Mouse (Mus musculus) c-Kit-positive CD71-positive TER-119-negative erythroid progenitor cells, embryonic 14.5 days (primary cell): ENCODE measurements around the gene Tmem234.

ENCODE experiments used
- DNase-seq: peaks from one replicate; pipeline ENCODE4 v3.0.0-alpha.2; 2013; ENCODE audit warnings: low read depth

Gene Tmem234

GRCm38 (mm10) chr4:129580347-129580746 lies 20.1 kb upstream of the Tmem234 start:
- DNase-seq = no peak

GRCm38 (mm10) chr4:129582251-129582650 lies 18.2 kb upstream of the Tmem234 start:
- no peak for DNase-seq

GRCm38 (mm10) chr4:129584370-129584769 lies 16.1 kb upstream of the Tmem234 start:
- DNase-seq = no peak

- peak; percentile 83 for DNase-seq
These were observed 15.4 kb upstream of the Tmem234 start for GRCm38 (mm10) chr4:129584884-129585608.

DNA sequence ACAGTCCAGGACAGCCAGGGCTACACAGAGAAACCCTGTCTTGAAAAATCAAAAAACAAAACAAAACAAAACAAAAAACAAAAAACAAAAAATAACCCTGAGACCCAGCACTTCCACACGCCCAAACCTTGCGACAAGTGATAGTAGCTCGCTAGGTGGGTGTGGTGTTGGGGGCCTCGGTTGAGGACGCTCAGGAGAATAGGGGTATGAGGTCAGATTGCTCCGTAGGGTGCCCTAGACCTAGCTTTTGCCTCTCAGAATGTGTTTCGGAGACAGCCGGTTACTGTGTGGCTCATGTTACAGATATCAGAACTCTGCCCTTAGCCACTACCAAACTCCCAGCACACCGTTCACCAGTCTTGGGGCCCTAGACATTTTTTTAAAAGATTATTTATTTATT lies 14.7 kb upstream of the Tmem234 start:
- DNase-seq = no peak

DNA sequence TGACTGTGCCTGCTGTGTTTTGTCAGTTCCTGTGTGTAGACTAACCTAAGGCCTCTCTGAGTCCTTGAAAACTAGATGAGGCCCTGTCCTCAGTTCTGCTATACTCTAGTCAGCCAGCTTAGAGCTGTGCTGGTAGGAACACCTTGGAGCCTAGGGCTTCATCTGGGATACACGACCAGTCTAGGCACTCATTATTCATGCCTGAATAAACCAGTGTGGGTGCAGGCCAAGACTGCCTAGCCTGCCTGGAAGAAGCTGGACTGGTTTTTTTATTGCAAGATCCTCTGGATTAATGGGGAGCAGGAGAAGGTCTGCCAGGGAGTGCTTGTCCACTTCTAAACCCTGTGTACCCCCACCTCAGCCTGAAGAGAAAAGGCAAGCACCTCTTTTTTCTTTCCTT lies 13.5 kb upstream of the Tmem234 start:
- DNase-seq = no peak

DNA sequence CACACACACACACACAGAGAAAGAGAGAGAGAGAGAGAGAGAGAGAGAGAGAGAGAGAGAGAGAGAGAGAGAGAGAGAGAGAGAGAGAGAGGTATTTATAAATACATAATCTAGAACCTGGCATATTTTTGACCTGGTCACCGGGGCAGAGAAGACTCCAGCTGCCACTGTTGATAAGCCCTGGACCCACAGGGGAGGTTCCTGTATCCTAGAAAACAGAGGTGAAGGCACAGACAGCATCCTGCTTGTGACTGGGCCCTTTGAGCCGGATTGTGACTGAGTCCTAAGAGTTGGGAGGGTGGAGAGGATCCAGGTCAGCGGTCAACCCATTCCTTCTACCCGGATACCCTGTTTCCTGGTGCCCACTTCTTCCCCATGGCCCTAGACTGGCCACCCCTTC lies 11.6 kb upstream of the Tmem234 start:
- DNase-seq = no peak

DNA sequence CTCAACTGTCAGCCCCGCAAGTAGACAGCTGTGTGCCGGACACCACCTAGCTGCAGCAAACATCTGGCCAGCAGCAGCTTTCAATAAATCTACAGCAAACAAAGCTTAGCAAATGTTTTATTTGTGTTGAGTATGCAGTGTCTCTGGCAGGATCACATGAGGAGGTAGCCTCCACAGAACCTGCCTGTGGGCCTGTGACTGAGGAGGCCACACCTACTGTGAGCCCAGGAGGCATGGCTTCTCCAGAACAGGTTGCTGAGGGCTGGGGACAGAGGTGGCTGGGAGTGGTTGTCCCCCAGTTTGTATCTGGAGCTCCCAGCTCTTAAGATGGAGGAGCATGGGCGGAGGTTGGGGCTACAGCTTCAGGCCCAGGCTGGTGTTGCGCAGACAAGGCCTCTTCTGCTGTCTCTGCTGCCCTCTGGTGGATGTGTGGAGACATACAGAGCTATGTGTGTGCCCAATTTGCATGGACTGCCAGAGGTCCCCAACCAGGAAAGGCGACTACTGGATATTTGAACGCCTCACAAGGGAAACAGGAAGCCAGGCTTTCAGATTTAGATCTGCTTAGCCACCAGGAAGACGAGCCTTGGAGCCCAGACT lies 8.1 kb downstream of the Tmem234 start:
- DNase-seq = peak; percentile 83

GRCm38 (mm10) chr4:129609139-129609631 lies 8.7 kb downstream of the Tmem234 start:
- no peak for DNase-seq

GRCm38 (mm10) chr4:129610026-129610425 lies 9.6 kb downstream of the Tmem234 start:
- no peak for DNase-seq

DNA sequence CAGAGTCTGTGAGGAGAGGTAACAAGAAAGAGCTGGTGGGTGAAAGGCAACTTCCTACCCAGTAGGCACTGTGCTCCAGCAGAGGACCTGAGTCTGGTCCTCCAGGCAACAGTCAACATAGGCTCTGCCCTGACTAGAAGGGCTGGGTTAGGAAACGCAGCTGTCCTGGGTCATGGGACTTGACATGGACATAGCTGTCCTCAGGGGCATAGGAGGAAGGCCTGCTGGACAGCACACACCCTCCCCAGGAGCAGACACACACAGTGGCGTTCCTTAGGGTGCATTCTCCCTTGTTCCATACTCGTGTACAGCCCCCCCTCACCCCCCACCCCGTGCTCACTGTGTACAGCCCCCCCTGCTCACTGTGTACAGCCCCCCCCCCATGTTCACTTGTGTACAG lies 10.0 kb downstream of the Tmem234 start:
- DNase-seq = no peak

GRCm38 (mm10) chr4:129614093-129614492 lies 13.6 kb downstream of the Tmem234 start, which contains the start of gene Dcdc2b:
Gene Dcdc2b, minus strand, starts transcription at chr4:129614257.
- DNase-seq = no peak

GRCm38 (mm10) chr4:129615801-129616290 lies 15.4 kb downstream of the Tmem234 start:
- no peak for DNase-seq

- DNase-seq = no peak
These were observed 16.2 kb downstream of the Tmem234 start for GRCm38 (mm10) chr4:129616631-129617030.

- DNase-seq = no peak
These were observed 16.7 kb downstream of the Tmem234 start for GRCm38 (mm10) chr4:129617121-129617641.

DNA sequence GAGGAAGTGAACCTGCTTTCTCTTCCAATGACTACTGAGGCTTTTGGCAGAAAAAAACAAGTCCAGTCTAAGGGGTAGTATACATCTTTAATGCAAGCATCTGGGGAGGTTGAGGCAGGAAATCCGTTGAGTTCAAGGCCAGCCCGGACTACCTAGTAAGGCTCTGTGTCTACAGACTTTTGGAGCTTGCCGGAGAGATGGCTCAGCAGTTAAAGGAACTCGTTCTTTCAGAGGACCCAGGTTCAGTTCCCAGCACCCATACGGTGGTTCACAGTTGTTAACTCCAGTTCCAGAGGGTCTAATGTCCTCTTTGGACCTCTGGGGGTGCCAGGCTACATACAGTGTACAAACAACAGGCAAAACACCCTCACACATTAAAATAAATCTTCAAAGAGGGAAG lies 17.6 kb downstream of the Tmem234 start:
- no peak for DNase-seq

- peak; percentile 88 for DNase-seq
These were observed 18.6 kb downstream of the Tmem234 start, which contains the start of gene Iqcc for GRCm38 (mm10) chr4:129618786-129619691. Gene Iqcc, minus strand, starts transcription at chr4:129619099.

GRCm38 (mm10) chr4:129620419-129621282 lies 20.2 kb downstream of the Tmem234 start:
- DNase-seq = no peak

DNA sequence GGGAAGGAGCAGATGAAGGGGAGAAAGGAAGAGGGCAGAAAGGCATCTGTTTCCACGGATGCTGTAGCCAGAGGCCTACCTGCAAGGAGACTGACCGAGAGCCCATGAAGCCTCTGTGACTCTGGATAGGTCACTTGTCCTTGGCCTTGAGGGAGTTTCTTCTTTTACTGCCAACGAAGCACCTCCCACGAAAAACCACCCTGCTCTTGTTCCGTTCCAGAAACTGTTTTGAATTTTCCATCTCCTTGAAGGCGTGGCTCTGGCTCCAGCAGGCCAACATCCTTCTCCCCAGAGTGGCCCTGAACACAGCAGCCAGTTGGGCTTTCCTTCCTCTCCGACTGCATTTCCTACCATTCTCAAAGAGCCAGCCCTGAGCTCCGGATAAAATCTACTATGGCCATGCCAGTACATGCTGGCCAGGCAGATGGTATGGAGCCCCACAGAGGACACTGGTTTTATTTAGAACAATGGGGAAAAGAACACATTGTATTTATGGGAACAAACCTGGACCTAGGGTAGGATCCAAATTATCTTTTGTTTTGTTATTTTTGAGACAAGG lies 20.9 kb downstream of the Tmem234 start:
- no peak for DNase-seq

GRCm38 (mm10) chr4:129622120-129622802 lies 21.8 kb downstream of the Tmem234 start:
- DNase-seq = no peak
